Mouse (Mus musculus): ENCODE data around the gene Tgfbrap1.

GRCm38 (mm10) chr1:43120950-43121349, 22.5 kb upstream of the Tgfbrap1 start:
- TF ChIP-seq POLR2A (IDR thresholded peaks at IDR 0.05; ENCODE audit: insufficient read depth, low read depth, low read length) (no peak), CTCF (IDR thresholded peaks at IDR 0.05) (no peak)
